Mouse (Mus musculus) fibroblast of lung, adult 2 months (primary cell): ENCODE measurements at regions not wholly inside any gene's neighbourhood (a gene's known extent, or its start where the extent isn't known, plus 50 kb on each side); places are given as distances from the start of the nearest gene placed in this dataset.

Source experiments
- DNase-seq: peaks from one replicate; pipeline ENCODE4 v3.0.0-alpha.2; 2011; ENCODE audit warnings: low read depth

DNA sequence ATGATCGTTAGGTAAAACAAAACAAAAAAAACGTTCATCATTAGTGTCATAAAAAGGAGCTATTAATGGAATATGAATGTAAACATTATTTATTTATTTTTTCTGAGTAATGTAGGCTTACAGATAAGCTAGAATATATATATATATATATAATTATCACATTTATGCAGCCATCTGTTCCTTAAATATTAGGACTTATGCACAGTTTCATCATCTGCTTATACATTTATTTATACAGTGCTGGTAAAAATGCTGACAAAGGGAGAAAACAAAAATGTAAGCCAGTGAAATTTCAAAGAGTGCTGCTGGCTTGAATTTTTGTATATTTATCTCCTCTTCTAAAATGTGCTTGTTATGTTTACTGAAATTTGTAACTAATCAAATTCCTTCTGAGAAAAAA, 4841.7 kb upstream of the Gm7489 start:
- no peak for DNase-seq

DNA sequence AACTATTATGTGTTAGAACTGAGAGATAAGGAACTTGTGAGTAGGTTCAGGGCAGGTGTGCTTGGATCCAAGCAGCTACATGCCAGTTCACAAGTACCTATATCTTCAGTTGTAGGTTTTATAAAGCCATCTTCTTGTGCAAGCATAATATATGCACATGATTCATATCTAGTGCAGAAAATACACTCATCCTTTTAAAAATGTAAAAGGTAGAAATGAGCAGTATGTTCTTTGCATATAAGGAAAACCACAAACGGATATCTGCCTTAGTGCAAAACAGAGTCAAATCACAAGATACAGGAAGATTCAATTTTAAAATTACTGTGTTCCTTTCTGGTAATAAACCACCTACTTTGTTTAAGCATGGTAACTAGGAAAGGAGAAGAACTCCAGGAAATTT, 4819.6 kb upstream of the Gm7489 start:
- no peak for DNase-seq

GRCm38 (mm10) chr15:49065875-49066274, 4818.8 kb upstream of the Gm7489 start:
- peak; percentile 25 for DNase-seq

GRCm38 (mm10) chr15:49066367-49066766, 4818.3 kb upstream of the Gm7489 start:
- DNase-seq, result no peak
